Mouse (Mus musculus) cerebellum, adult (tissue): ENCODE measurements around the gene Actn3.
A peak's percentile ranks its signal among the peaks of the same experiment; 100 is the strongest.

ENCODE experiments used
- ATAC-seq: cut with Nextera tagmentation; 2 replicates; pipeline ENCODE4 v1.9.2; 2017; ENCODE audit warnings: mild to moderate bottlenecking, moderate library complexity, mixed read lengths; ENCODE audit not compliant: insufficient number of reproducible peaks, low FRiP score, low TSS enrichment

Actn3 gene

GRCm38 (mm10) chr19:4865147-4865546 lies 12.6 kb downstream of the Actn3 start:
- no peak for ATAC-seq

- ATAC-seq: no peak
These were observed 14.7 kb downstream of the Actn3 start for GRCm38 (mm10) chr19:4863048-4863447.

- ATAC-seq: no peak
These were observed 18.6 kb downstream of the Actn3 start for GRCm38 (mm10) chr19:4859081-4859480.

GRCm38 (mm10) chr19:4855951-4856350 lies 21.8 kb downstream of the Actn3 start:
- ATAC-seq: no peak

- ATAC-seq: peak; percentile 26; the same call in 1 of the 2 replicates
These were observed 22.3 kb downstream of the Actn3 start for GRCm38 (mm10) chr19:4855470-4855820.

GRCm38 (mm10) chr19:4854552-4855469 lies 22.9 kb downstream of the Actn3 start, which contains the start of gene Ctsf:
Ctsf (plus strand) TSS chr19:4855130.
- ATAC-seq: peak; percentile 93

- ATAC-seq: no peak
These were observed 27.4 kb downstream of the Actn3 start for GRCm38 (mm10) chr19:4850281-4850680.

- ATAC-seq: no peak
These were observed 27.9 kb downstream of the Actn3 start for GRCm38 (mm10) chr19:4849800-4850199.

- no peak for ATAC-seq
These were observed 30.2 kb downstream of the Actn3 start for GRCm38 (mm10) chr19:4847490-4847889.

- ATAC-seq: no peak
These were observed 31.9 kb downstream of the Actn3 start for GRCm38 (mm10) chr19:4845846-4846245.

- ATAC-seq: no peak
These were observed 35.1 kb downstream of the Actn3 start for GRCm38 (mm10) chr19:4842611-4843010.

GRCm38 (mm10) chr19:4840848-4841247 lies 36.9 kb downstream of the Actn3 start:
- no peak for ATAC-seq

- ATAC-seq: peak; percentile 99
These were observed 38.6 kb downstream of the Actn3 start, which contains the start of the genes Ccs and Ccdc87 for GRCm38 (mm10) chr19:4839149-4839548. Ccs (minus strand) TSS chr19:4839332. Ccdc87 (plus strand) TSS chr19:4839366.

- ATAC-seq: no peak
These were observed 39.1 kb downstream of the Actn3 start for GRCm38 (mm10) chr19:4838526-4839140.

GRCm38 (mm10) chr19:4837049-4837448 lies 40.7 kb downstream of the Actn3 start:
- ATAC-seq: no peak

GRCm38 (mm10) chr19:4836096-4836495 lies 41.6 kb downstream of the Actn3 start:
- ATAC-seq: no peak

- no peak for ATAC-seq
These were observed 43.7 kb downstream of the Actn3 start for GRCm38 (mm10) chr19:4833977-4834376.

- ATAC-seq: no peak
These were observed 48.6 kb downstream of the Actn3 start for GRCm38 (mm10) chr19:4829156-4829555.

- no peak for ATAC-seq
These were observed 49.1 kb downstream of the Actn3 start for GRCm38 (mm10) chr19:4828444-4829114.

GRCm38 (mm10) chr19:4820678-4821303 lies 56.9 kb downstream of the Actn3 start:
- no peak for ATAC-seq
